Mouse (Mus musculus) olfactory bulb, adult 2 months (tissue): ENCODE results near the gene Iqgap3. TPM values are rescaled to one million over a fixed set of nuclear protein-coding genes. Genes with fewer than 3 reads are reported as not detected.

ENCODE experiments used
- H3K27ac ChIP-seq: fragments of 200-500 bp; 2 replicates; pipeline ENCODE4 v1.5.1; 2012; ENCODE audit warnings: low read depth, low read length; ENCODE audit not compliant: insufficient read depth
- H3K4me1 ChIP-seq: fragments of 200-500 bp; 2 replicates; pipeline ENCODE4 v1.6.1; 2012; ENCODE audit warnings: low read length; ENCODE audit not compliant: control insufficient read depth, insufficient read depth
- H3K4me3 ChIP-seq: fragments of 200-500 bp; 2 replicates; pipeline ENCODE4 v1.5.1; 2012; ENCODE audit warnings: mild to moderate bottlenecking, low read depth, low read length, moderate library complexity; ENCODE audit not compliant: insufficient read depth
- CTCF ChIP-seq: fragments of 200-500 bp; IDR thresholded peaks from 2 replicates; pipeline ENCODE4 v1.5.1; 2012; ENCODE audit warnings: low read depth, mild to moderate bottlenecking, low read length, moderate library complexity; ENCODE audit not compliant: insufficient read depth
- POLR2A ChIP-seq: fragments of 200-500 bp; IDR thresholded peaks from 2 replicates; pipeline ENCODE4 v1.6.1; 2012; ENCODE audit warnings: mild to moderate bottlenecking, low read depth, low read length, moderate library complexity; ENCODE audit not compliant: insufficient read depth
- WGBS: fragments of 180-500 bp; shearing (Covaris S2); methylation state at CpG from one replicate; pipeline ENCODE4 v1.1.7; 2018; 5-methylcytosine and 5-hydroxymethylcytosine counted together
- polyA plus RNA-seq: library from polyadenylated mRNA; stranded (reverse); fragments of >200 nt; gene quantifications from 2 replicates; pipeline ENCODE4 v1.2.4, GENCODE M21; 2012; ENCODE audit warnings: low replicate concordance; ENCODE audit not compliant: missing spikeins, insufficient read depth, insufficient read length

The Iqgap3 gene
- polyA plus RNA-seq, 1 experiment: not detected

GRCm38 (mm10) chr3:88145411-88145782 is 63.6 kb downstream of the Iqgap3 start:
- H3K27ac ChIP-seq: peak overlapping the region; percentile 84
- H3K4me3 ChIP-seq: peak overlapping the region; percentile 32
- TF ChIP-seq CTCF (no peak), POLR2A (no peak)
- WGBS: 8% methylated on average over 4 of the region's 4 CpGs
- peaks cover 67% of the 10 kb centered on the region for H3K4me1 ChIP-seq

GRCm38 (mm10) chr3:88145952-88146351 is 64.2 kb downstream of the Iqgap3 start:
- WGBS: 52% methylated on average over 5 of the region's 5 CpGs
- Histone ChIP-seq H3K4me3 (peak overlapping the region; percentile 32), H3K27ac (peak overlapping the region; percentile 84), H3K4me1 (peaks cover 67% of the 10 kb centered on the region)
- TF ChIP-seq POLR2A (no peak), CTCF (no peak)

- H3K4me1 ChIP-seq: peaks cover 69% of the 10 kb centered on the region
- 23% methylated on average over 5 of the region's 5 CpGs for WGBS
- TF ChIP-seq CTCF: no peak
- TF ChIP-seq POLR2A: no peak
- H3K4me3 ChIP-seq: no peak overlapping the region
- H3K27ac ChIP-seq: peak overlapping the region; percentile 84
Observed at GRCm38 (mm10) chr3:88146376-88147112, 64.8 kb downstream of the Iqgap3 start.

GRCm38 (mm10) chr3:88147444-88147843 is 65.7 kb downstream of the Iqgap3 start:
- Histone ChIP-seq H3K4me3 (no peak overlapping the region), H3K27ac (peak overlapping the region; percentile 89; the same call in 1 of the 2 replicates), H3K4me1 (peaks cover 73% of the 10 kb centered on the region)
- WGBS: 79% methylated on average over 2 of the region's 2 CpGs
- TF ChIP-seq POLR2A: no peak
- no peak for TF ChIP-seq CTCF

GRCm38 (mm10) chr3:88147866-88148265 is 66.1 kb downstream of the Iqgap3 start:
- no peak overlapping the region for H3K4me3 ChIP-seq
- no peak for TF ChIP-seq CTCF
- no peak for TF ChIP-seq POLR2A
- 35% methylated on average over 1 of the region's 1 CpGs for WGBS
- peaks cover 77% of the 10 kb centered on the region for H3K4me1 ChIP-seq
- H3K27ac ChIP-seq: peak overlapping the region; percentile 89

- TF ChIP-seq CTCF (no peak), POLR2A (no peak)
- WGBS: 69% methylated on average over 5 of the region's 5 CpGs
- Histone ChIP-seq H3K27ac (peak overlapping the region; percentile 89), H3K4me1 (peaks cover 81% of the 10 kb centered on the region), H3K4me3 (no peak overlapping the region)
Observed at GRCm38 (mm10) chr3:88148354-88148753, 66.6 kb downstream of the Iqgap3 start.

GRCm38 (mm10) chr3:88148776-88149509 is 67.2 kb downstream of the Iqgap3 start:
- Histone ChIP-seq H3K27ac (peak overlapping the region; percentile 89), H3K4me3 (peak overlapping the region; percentile 5; the same call in 1 of the 2 replicates), H3K4me1 (peaks cover 82% of the 10 kb centered on the region)
- no peak for TF ChIP-seq POLR2A
- TF ChIP-seq CTCF: no peak
- WGBS: 29% methylated on average over 4 of the region's 4 CpGs

- no peak for TF ChIP-seq CTCF
- no peak for TF ChIP-seq POLR2A
- WGBS: 4% methylated on average over 6 of the region's 6 CpGs
- H3K27ac ChIP-seq: peak overlapping the region; percentile 89
- peaks cover 82% of the 10 kb centered on the region for H3K4me1 ChIP-seq
- H3K4me3 ChIP-seq: peak overlapping the region; percentile 5; the same call in 1 of the 2 replicates
Observed at GRCm38 (mm10) chr3:88149510-88149974, 67.8 kb downstream of the Iqgap3 start.
